Mouse (Mus musculus): Measurements from ENCODE around the gene Prr7. TPM values are rescaled to one million over a fixed set of nuclear protein-coding genes. Genes with fewer than 3 reads are reported as not detected.

Gene Prr7
- total and polyA plus RNA-seq, 3 experiments = 2.7 to 8.7 TPM; not detected in 1

DNA sequence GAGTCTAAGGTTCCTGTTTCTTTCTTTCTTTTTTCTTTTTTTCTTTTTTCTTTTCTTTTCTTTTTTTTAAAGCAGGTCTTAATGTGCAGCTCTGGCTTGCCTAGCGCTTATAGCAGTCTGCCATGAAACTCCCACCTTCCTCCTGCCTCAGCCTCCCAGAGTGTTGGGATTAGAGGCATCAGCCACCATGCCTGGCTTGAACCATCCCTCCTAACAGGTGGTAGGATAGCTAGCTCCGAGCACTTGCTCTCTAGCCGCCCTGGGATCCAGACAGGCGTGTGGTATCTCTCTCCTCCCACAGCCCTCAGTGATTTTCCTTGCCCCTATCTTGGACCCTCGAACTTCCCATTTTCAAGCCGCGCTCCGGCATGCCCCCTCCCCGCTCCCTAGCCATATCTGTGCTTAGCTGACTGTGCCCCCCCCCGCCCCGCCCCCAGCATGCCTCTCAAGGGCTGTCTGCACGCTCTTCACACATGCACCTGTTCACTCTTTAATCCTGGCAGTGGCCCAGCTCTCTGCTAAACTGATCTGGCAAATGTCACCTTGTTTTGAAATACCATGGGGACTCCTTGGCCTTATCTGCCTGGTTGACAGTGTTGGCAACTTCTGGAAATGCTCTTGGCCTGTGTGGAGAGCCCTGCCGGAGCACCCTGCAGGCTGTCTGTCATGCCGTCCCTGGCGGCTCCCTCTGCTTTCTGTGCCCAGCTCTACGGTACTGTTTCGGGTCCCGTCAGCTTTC, 31.0 kb downstream of the Prr7 start:
- Histone ChIP-seq H3K27ac (ENCODE audit: control insufficient read depth, low read depth, low read length) (no peak overlapping the region), H3K9ac (ENCODE audit: control insufficient read depth, low read depth, low read length, poor library complexity, severe bottlenecking) (no peak overlapping the region), H3K36me3 (ENCODE audit: control insufficient read depth in 1 of 2, insufficient read depth in 2 of 2, low read length in 2 of 2) (peaks cover 0 to 11% of the 10 kb centered on the region in 2 experiments; a peak in 2 of 4 replicates), H3K9me3 (replicated peaks; ENCODE audit: insufficient read depth, low read length) (no peaks in the 10 kb centered on the region), H3K4me3 (ENCODE audit: control insufficient read depth in 1 of 2, insufficient read depth in 1 of 2, low read depth in 2 of 2, low read length in 2 of 2) (no peak overlapping the region), H3K79me2 (ENCODE audit: control insufficient read depth, insufficient read depth, low read length, poor library complexity) (no peaks in the 10 kb centered on the region), H3K4me1 (ENCODE audit: control insufficient read depth in 1 of 2, insufficient read depth in 2 of 2, low read length in 2 of 2) (peaks cover 0 to 15% of the 10 kb centered on the region in 2 experiments; a peak in 2 of 4 replicates), H3K27me3 (ENCODE audit: control insufficient read depth in 1 of 2, insufficient read depth in 2 of 2, low read length in 2 of 2) (no peaks in the 10 kb centered on the region; a peak in 1 of 4 replicates)
- peak; percentile 94 for DNase-seq (ENCODE audit: low read depth, low spot score)
- TF ChIP-seq UBTF (IDR thresholded peaks at IDR 0.05; ENCODE audit: borderline replicate concordance, insufficient read depth, low read depth, low read length) (no peak), NRF1 (IDR thresholded peaks at IDR 0.05; ENCODE audit: insufficient read depth, low read depth, low read length, poor library complexity, severe bottlenecking) (no peak), CTCF (IDR thresholded peaks at IDR 0.05 in 2 of 3, conservative IDR thresholded peaks at IDR 0.05 in 1 of 3; ENCODE audit: control insufficient read depth in 1 of 3, insufficient read depth in 1 of 3, low read depth in 2 of 3, low read length in 3 of 3, poor library complexity in 1 of 3, severe bottlenecking in 1 of 3) (no peak), MYC (IDR thresholded peaks at IDR 0.05; ENCODE audit: low read depth, low read length) (no peak), GABPA (IDR thresholded peaks at IDR 0.05; ENCODE audit: low read depth, low read length) (no peak), HCFC1 (IDR thresholded peaks at IDR 0.05; ENCODE audit: low read depth, low read length) (peak; percentile 48), RAD21 (IDR thresholded peaks at IDR 0.05; ENCODE audit: low read depth, low read length) (no peak), MXI1 (IDR thresholded peaks at IDR 0.05; ENCODE audit: low read depth, low read length) (peak; percentile 94), TBP (IDR thresholded peaks at IDR 0.05; ENCODE audit: low read depth, low read length) (no peak), EP300 (IDR thresholded peaks at IDR 0.05; ENCODE audit: low read depth in 1 of 2, low read length in 2 of 2) (peak in 1 of 2 experiments; percentile 74), GATA1 (IDR thresholded peaks at IDR 0.05; ENCODE audit: low read depth, low read length) (peak; percentile 73), MEF2A (IDR thresholded peaks at IDR 0.05; ENCODE audit: extremely low read depth, insufficient replicate concordance, low read depth, low read length, poor library complexity, severe bottlenecking) (0 out of 2 replicates have a peak, but pooled peaks have one; percentile 41), MAZ (IDR thresholded peaks at IDR 0.05; ENCODE audit: low read depth, low read length) (peak; percentile 96), MAX (IDR thresholded peaks at IDR 0.05; ENCODE audit: low read length) (peak; percentile 61), KAT2A (conservative IDR thresholded peaks at IDR 0.05; ENCODE audit: low read depth, low read length) (no peak), ZNF384 (IDR thresholded peaks at IDR 0.05; ENCODE audit: low read depth, low read length) (no peak), ZC3H11A (IDR thresholded peaks at IDR 0.05; ENCODE audit: low read depth, low read length) (no peak), NELFE (IDR thresholded peaks at IDR 0.05; ENCODE audit: low read depth, low read length) (no peak), ELF1 (IDR thresholded peaks at IDR 0.05; ENCODE audit: low read depth, low read length) (0 out of 2 replicates have a peak, but pooled peaks have one; percentile 27), CHD1 (IDR thresholded peaks at IDR 0.05; ENCODE audit: low read depth, low read length) (no peak), SMC3 (IDR thresholded peaks at IDR 0.05; ENCODE audit: low read depth, low read length) (no peak), CHD2 (IDR thresholded peaks at IDR 0.05; ENCODE audit: low read length) (no peak), USF1 (IDR thresholded peaks at IDR 0.05; ENCODE audit: low read depth, low read length) (no peak), SIN3A (IDR thresholded peaks at IDR 0.05; ENCODE audit: low read length) (peak; percentile 95), TAL1 (IDR thresholded peaks at IDR 0.05; ENCODE audit: low read length) (peak; percentile 38), RCOR1 (IDR thresholded peaks at IDR 0.05; ENCODE audit: low read depth, low read length) (peak; percentile 93), ZMIZ1 (IDR thresholded peaks at IDR 0.05; ENCODE audit: low read depth, low read length) (no peak), BHLHE40 (IDR thresholded peaks at IDR 0.05; ENCODE audit: borderline replicate concordance, low read depth, low read length) (peak; percentile 68; the same call in 1 of the 2 replicates), E2F4 (IDR thresholded peaks at IDR 0.05; ENCODE audit: borderline replicate concordance, low read depth, low read length) (no peak), POLR2AphosphoS5 (IDR thresholded peaks at IDR 0.05; ENCODE audit: borderline replicate concordance, low read depth, low read length) (no peak), MYB (IDR thresholded peaks at IDR 0.05; ENCODE audit: low read depth, low read length) (no peak), MAFK (IDR thresholded peaks at IDR 0.05; ENCODE audit: borderline replicate concordance, low read depth, low read length) (0 out of 2 replicates have a peak, but pooled peaks have one; percentile 28), JUND (IDR thresholded peaks at IDR 0.05; ENCODE audit: low read depth, low read length) (no peak), POLR2AphosphoS2 (IDR thresholded peaks at IDR 0.05; ENCODE audit: low read length) (no peak), ETS1 (IDR thresholded peaks at IDR 0.05; ENCODE audit: low read depth, low read length) (peak; percentile 95), ZKSCAN1 (IDR thresholded peaks at IDR 0.05; ENCODE audit: low read depth, low read length) (no peak), POLR2A (IDR thresholded peaks at IDR 0.05; ENCODE audit: control insufficient read depth in 1 of 2, insufficient read depth in 1 of 2, low read depth in 1 of 2, low read length in 2 of 2, poor library complexity in 1 of 2) (no peak)
